Mouse (Mus musculus) embryonic facial prominence, embryonic 11.5 days (tissue): ENCODE measurements around the gene Gm1553. TPM values are rescaled to one million over a fixed set of nuclear protein-coding genes. Genes with fewer than 3 reads are reported as not detected.

Experiments
- ATAC-seq: fragments of 200-750 bp; cut with Nextera tagmentation; replicated peaks from 2 replicates; pipeline ENCODE4 v1.8.0; 2017; ENCODE audit warnings: low read depth; ENCODE audit not compliant: insufficient number of reproducible peaks, low FRiP score, low TSS enrichment
- DNase-seq: peaks from one replicate; pipeline ENCODE4 v3.0.0-alpha.2; 2015; ENCODE audit warnings: low spot score
- H3K27ac ChIP-seq: fragments of 300-500 bp; sonication (generic); replicated peaks from 2 replicates; pipeline ENCODE4 v1.5.1; 2014; ENCODE audit warnings: mild to moderate bottlenecking, low read depth, low read length, control low read depth
- H3K27me3 ChIP-seq: fragments of 300-500 bp; sonication (generic); 2 replicates; pipeline ENCODE4 v1.6.1; 2014; ENCODE audit warnings: mild to moderate bottlenecking, low read length, moderate library complexity, mixed read lengths; ENCODE audit not compliant: control insufficient read depth, insufficient read depth
- H3K36me3 ChIP-seq: fragments of 300-500 bp; sonication (generic); replicated peaks from 2 replicates; pipeline ENCODE4 v1.6.1; 2014; ENCODE audit warnings: low read depth, mild to moderate bottlenecking, low read length, moderate library complexity, mixed read lengths; ENCODE audit not compliant: control insufficient read depth, insufficient read depth
- H3K4me1 ChIP-seq: fragments of 300-500 bp; sonication (generic); 2 replicates; pipeline ENCODE4 v1.6.1; 2014; ENCODE audit warnings: low read length, mixed read lengths; ENCODE audit not compliant: control insufficient read depth, insufficient read depth
- H3K4me2 ChIP-seq: fragments of 300-500 bp; sonication (generic); 2 replicates; pipeline ENCODE4 v1.6.1; 2014; ENCODE audit warnings: low read depth, mild to moderate bottlenecking, control low read depth, low read length, moderate library complexity
- H3K4me3 ChIP-seq: fragments of 300-500 bp; sonication (generic); 2 replicates; pipeline ENCODE4 v1.5.1; 2014; ENCODE audit warnings: low read depth, low read length, control low read depth
- H3K9ac ChIP-seq: fragments of 300-500 bp; sonication (generic); replicated peaks from 2 replicates; pipeline ENCODE4 v1.6.1; 2014; ENCODE audit warnings: mild to moderate bottlenecking, control low read depth, low read length
- H3K9me3 ChIP-seq: fragments of 300-500 bp; sonication (generic); replicated peaks from 2 replicates; pipeline ENCODE4 v1.6.1; 2016; ENCODE audit warnings: mild to moderate bottlenecking, low read length, inconsistent platforms, mixed read lengths; ENCODE audit not compliant: control insufficient read depth
- WGBS: fragments of 180-500 bp; shearing (Covaris S2); extraction: QIAGEN DNeasy Blood & Tissue Kit; methylation state at CpG from one replicate; pipeline ENCODE4 v1.1.7; 2014; 5-methylcytosine and 5-hydroxymethylcytosine counted together
- polyA plus RNA-seq: library from polyadenylated mRNA; unstranded; fragments of >200 nt; fragmentation: Nextera tagmentation; extraction: Ambion mirVana; gene quantifications from 2 replicates; pipeline ENCODE4 v1.2.1, GENCODE M21; 2014

Gene Gm1553
- not detected in 2 replicates for polyA plus RNA-seq

- no peaks in the 10 kb centered on the region for H3K36me3 ChIP-seq
- 94% methylated on average over 2 of the region's 2 CpGs for WGBS
- no peaks in the 10 kb centered on the region for H3K27me3 ChIP-seq
- DNase-seq (no peak), ATAC-seq (no peak)
- H3K9ac ChIP-seq: no peak within 1 kb of the TSS
- no peaks in the 10 kb centered on the region for H3K4me1 ChIP-seq
- no peak within 1 kb of the TSS for H3K4me2 ChIP-seq
- H3K27ac ChIP-seq: no peak within 1 kb of the TSS
- H3K4me3 ChIP-seq: no peak within 1 kb of the TSS
- H3K9me3 ChIP-seq: no peaks in the 10 kb centered on the region
These were observed at the start of gene Gm1553 for GRCm38 (mm10) chr10:82492518-82492917. Gene Gm1553, minus strand, starts transcription at chr10:82492618.

Other genes with a start within 250 kb of the Gm1553 start
- gene 4932415D10Rik, start 176.0 kb downstream of the Gm1553 start, polyA plus RNA-seq: not detected in 2 replicates
- gene Gm4924, start 138.4 kb downstream of the Gm1553 start, polyA plus RNA-seq: 6.4 and 9.2 TPM in 2 replicates
- 39.0 and 41.2 TPM in 2 replicates for gene 1190007I07Rik, start 130.6 kb upstream of the Gm1553 start, polyA plus RNA-seq
- gene Tdg, start 137.2 kb upstream of the Gm1553 start, polyA plus RNA-seq: 276 and 283 TPM in 2 replicates
- 6.5 and 7.2 TPM in 2 replicates for gene Glt8d2, start 198.0 kb upstream of the Gm1553 start, polyA plus RNA-seq
- gene Hcfc2, start 203.5 kb upstream of the Gm1553 start, polyA plus RNA-seq: 29.9 and 36.5 TPM in 2 replicates